In the genomic region with DNA sequence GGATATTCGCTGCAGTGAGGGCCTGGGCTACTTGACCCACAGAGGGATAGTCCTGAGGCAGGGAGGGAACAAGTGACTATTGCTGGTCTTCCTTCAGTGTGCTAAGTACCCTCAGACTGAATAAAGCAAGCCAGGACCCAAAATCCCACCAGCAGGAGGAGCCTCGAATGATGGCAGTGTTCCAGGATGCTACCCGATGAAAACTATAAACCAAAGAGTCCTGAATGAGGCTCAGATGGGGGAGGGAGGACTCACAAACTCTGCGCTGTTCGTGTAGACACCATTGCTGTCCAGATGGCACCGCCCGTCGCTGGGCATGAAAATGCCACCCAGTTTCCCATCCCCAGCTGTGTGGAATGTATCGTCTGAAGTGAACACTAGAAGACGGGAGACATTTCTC, we compare ENCODE assay signal across 20 mouse cellular contexts. TPM values are rescaled to one million over a fixed set of nuclear protein-coding genes. Genes with fewer than 3 reads are reported as not detected.
DNase-seq lines count a peak whose midpoint lies in the region; ATAC-seq and TF ChIP-seq lines count a peak whose summit lies in the region.
"Had no signal": no experiment of that assay in that cellular context is flagged by ENCODE, and none has a peak within 500 bp of the region (broad histone marks: within the 10 kb centered on the region; RNA-seq: fewer than 3 reads in every experiment).

No protein-coding gene starts in this region.

- no peak for TF ChIP-seq CTCF in ES-Bruce4 (IDR thresholded peaks at IDR 0.05; ENCODE audit: low read depth, low read length)

- H3K4me2 ChIP-seq in intestine, embryonic 14.5 days (ENCODE audit: low read length), result no peak overlapping the region
- no peak overlapping the region for H3K4me2 ChIP-seq in intestine, embryonic 16.5 days (ENCODE audit: low read depth, low read length)
- no peak overlapping the region for H3K4me2 ChIP-seq in liver, embryonic 12.5 days
- H3K4me2 ChIP-seq: hindbrain, embryonic 14.5 days had no signal

- no peak for TF ChIP-seq POLR2A in ES-Bruce4 (IDR thresholded peaks at IDR 0.05; ENCODE audit: insufficient read depth, low read length)

- H3K4me3 ChIP-seq in intestine, embryonic 14.5 days (ENCODE audit: low read depth, low read length), result no peak overlapping the region
- no peak overlapping the region for H3K4me3 ChIP-seq in intestine, embryonic 16.5 days (ENCODE audit: low read length)
- peak overlapping the region; percentile 34 for H3K4me3 ChIP-seq in ES-Bruce4 (ENCODE audit: low read depth, low read length)
- no peak overlapping the region for H3K4me3 ChIP-seq in liver, embryonic 12.5 days
- H3K4me3 ChIP-seq: erythroblast, embryonic 14.5 days; heart, embryonic 10.5 days had no signal

- no peaks in the 10 kb centered on the region for H3K9me3 ChIP-seq in intestine, embryonic 14.5 days (ENCODE audit: control insufficient read depth, low read length)
- H3K9me3 ChIP-seq in intestine, embryonic 16.5 days (ENCODE audit: control insufficient read depth, low read length), result no peaks in the 10 kb centered on the region
- no peaks in the 10 kb centered on the region for H3K9me3 ChIP-seq in ES-Bruce4 (replicated peaks; ENCODE audit: control insufficient read depth, insufficient read depth, low read length, poor library complexity, severe bottlenecking)
- H3K9me3 ChIP-seq in liver, embryonic 12.5 days (replicated peaks), result no peaks in the 10 kb centered on the region
- H3K9me3 ChIP-seq: heart, embryonic 10.5 days had no signal

- peak; percentile 54 for DNase-seq in intestine, embryonic 14.5 days (ENCODE audit: low spot score)
- peak; percentile 38 for DNase-seq in lung, postnatal 10 days
- no peak for DNase-seq in lung, postnatal 25 days (ENCODE audit: low spot score)
- peak; percentile 54 for DNase-seq in ZHBTc4 (ENCODE audit: low read depth, low spot score)
- DNase-seq: adrenal gland, postnatal 10 days; cerebellum, adult 11-12 months; gastrocnemius, postnatal 36 days; heart, postnatal 10 days; kidney, adult 2 months; kidney, postnatal 36 days; layer of hippocampus, postnatal 36 days; thymus, adult 2 months had no signal

- no peaks in the 10 kb centered on the region for H3K36me3 ChIP-seq in intestine, embryonic 14.5 days (ENCODE audit: control insufficient read depth, insufficient read depth, low read length)
- no peaks in the 10 kb centered on the region for H3K36me3 ChIP-seq in intestine, embryonic 16.5 days (ENCODE audit: control insufficient read depth, insufficient read depth, low read length)
- H3K36me3 ChIP-seq in ES-Bruce4 (ENCODE audit: control insufficient read depth, insufficient read depth, low read length, poor library complexity, severe bottlenecking), result no peaks in the 10 kb centered on the region
- H3K36me3 ChIP-seq in liver, embryonic 12.5 days, result no peaks in the 10 kb centered on the region; the same call in 1 of the 2 replicates

- no peaks in the 10 kb centered on the region for H3K4me1 ChIP-seq in intestine, embryonic 14.5 days (replicated peaks; ENCODE audit: control insufficient read depth, insufficient read depth, low read length)
- peaks cover 4% of the 10 kb centered on the region for H3K4me1 ChIP-seq in intestine, embryonic 16.5 days (ENCODE audit: control insufficient read depth, insufficient read depth, low read length)
- H3K4me1 ChIP-seq in ES-Bruce4 (ENCODE audit: control insufficient read depth, insufficient read depth, low read length), result peaks cover 3% of the 10 kb centered on the region
- H3K4me1 ChIP-seq in liver, embryonic 12.5 days, result peaks cover 28% of the 10 kb centered on the region

- no peak overlapping the region for H3K27ac ChIP-seq in intestine, embryonic 14.5 days (ENCODE audit: low read depth)
- H3K27ac ChIP-seq in intestine, embryonic 16.5 days (ENCODE audit: low read length), result no peak overlapping the region
- H3K27ac ChIP-seq in ES-Bruce4 (ENCODE audit: insufficient read depth, low read length), result no peak overlapping the region
- H3K27ac ChIP-seq in liver, embryonic 12.5 days, result no peak overlapping the region
- H3K27ac ChIP-seq: heart, embryonic 10.5 days; hindbrain, embryonic 14.5 days had no signal

- H3K9ac ChIP-seq in intestine, embryonic 14.5 days (ENCODE audit: low read length), result no peak overlapping the region
- H3K9ac ChIP-seq in intestine, embryonic 16.5 days (ENCODE audit: low read depth, low read length), result no peak overlapping the region
- no peak overlapping the region; the same call in 1 of the 2 replicates for H3K9ac ChIP-seq in ES-Bruce4 (ENCODE audit: low read depth, poor library complexity, severe bottlenecking)
- H3K9ac ChIP-seq in liver, embryonic 12.5 days, result no peak overlapping the region
- H3K9ac ChIP-seq: hindbrain, embryonic 14.5 days had no signal

- ATAC-seq in intestine, embryonic 14.5 days (replicated peaks; ENCODE audit: low FRiP score, low TSS enrichment, low read depth), result no peak
- no peak for ATAC-seq in intestine, embryonic 16.5 days
- ATAC-seq in liver, embryonic 12.5 days, result no peak

- TF ChIP-seq EP300 in ES-Bruce4 (IDR thresholded peaks at IDR 0.05; ENCODE audit: insufficient read depth, low read depth, low read length), result no peak

- WGBS in intestine, embryonic 14.5 days, result 59% methylated on average over 10 of the region's 10 CpGs
- 58% methylated on average over 10 of the region's 10 CpGs for WGBS in intestine, embryonic 16.5 days
- 54% methylated on average over 10 of the region's 10 CpGs for WGBS in liver, embryonic 12.5 days (ENCODE audit: insufficient replicate concordance)

- peaks cover 11% of the 10 kb centered on the region for H3K27me3 ChIP-seq in intestine, embryonic 14.5 days (replicated peaks; ENCODE audit: control insufficient read depth, insufficient read depth, low read length)
- peaks cover 4% of the 10 kb centered on the region; the same call in 1 of the 2 replicates for H3K27me3 ChIP-seq in intestine, embryonic 16.5 days (replicated peaks; ENCODE audit: control insufficient read depth, insufficient read depth, low read length)
- no peaks in the 10 kb centered on the region for H3K27me3 ChIP-seq in ES-Bruce4 (ENCODE audit: control insufficient read depth, insufficient read depth, low read length, poor library complexity, severe bottlenecking)
- H3K27me3 ChIP-seq in liver, embryonic 12.5 days (replicated peaks), result peaks cover 32% of the 10 kb centered on the region

RNA-seq across cellular contexts. Expression of gene Itgb7, which starts 9.4 kb away (rescaled TPM):
- 13.3 and 13.5 TPM in 2 replicates for polyA plus RNA-seq in intestine, embryonic 14.5 days (2014; fragmentation: Nextera tagmentation; extraction: Ambion mirVana)
- polyA plus RNA-seq in intestine, embryonic 16.5 days (2015; fragmentation: Nextera tagmentation; extraction: Ambion mirVana), result 9.5 and 10.3 TPM in 2 replicates
- polyA plus RNA-seq in ES-Bruce4 (2011; ENCODE audit: insufficient read depth, insufficient read length, low read depth, missing spikeins), result 3.1 and 9.7 TPM in 2 replicates
- polyA plus RNA-seq in liver, embryonic 12.5 days (2016; fragmentation: Nextera tagmentation; extraction: Ambion mirVana), result 6.4 and 8.9 TPM in 2 replicates

RNA-seq across cellular contexts. Expression of gene Csad, which starts 17.9 kb away (rescaled TPM):
- polyA plus RNA-seq in intestine, embryonic 14.5 days (2014; fragmentation: Nextera tagmentation; extraction: Ambion mirVana), result 52.3 and 53.6 TPM in 2 replicates
- polyA plus RNA-seq in intestine, embryonic 16.5 days (2015; fragmentation: Nextera tagmentation; extraction: Ambion mirVana), result 33.2 and 38.4 TPM in 2 replicates
- polyA plus RNA-seq in ES-Bruce4 (2011; ENCODE audit: insufficient read depth, insufficient read length, low read depth, missing spikeins), result 17.8 and 19.3 TPM in 2 replicates
- 21.9 and 26.6 TPM in 2 replicates for polyA plus RNA-seq in liver, embryonic 12.5 days (2016; fragmentation: Nextera tagmentation; extraction: Ambion mirVana)

RNA-seq across cellular contexts. Expression of gene Zfp740, which starts 19.3 kb away (rescaled TPM):
- 47.0 and 55.3 TPM in 2 replicates for polyA plus RNA-seq in intestine, embryonic 14.5 days (2014; fragmentation: Nextera tagmentation; extraction: Ambion mirVana)
- polyA plus RNA-seq in intestine, embryonic 16.5 days (2015; fragmentation: Nextera tagmentation; extraction: Ambion mirVana), result 33.6 and 35.3 TPM in 2 replicates
- 53.7 and 54.3 TPM in 2 replicates for polyA plus RNA-seq in ES-Bruce4 (2011; ENCODE audit: insufficient read depth, insufficient read length, low read depth, missing spikeins)
- 31.2 and 32.0 TPM in 2 replicates for polyA plus RNA-seq in liver, embryonic 12.5 days (2016; fragmentation: Nextera tagmentation; extraction: Ambion mirVana)

RNA-seq across cellular contexts. Expression of gene Rarg, which starts 34.9 kb away (rescaled TPM):
- polyA plus RNA-seq in intestine, embryonic 14.5 days (2014; fragmentation: Nextera tagmentation; extraction: Ambion mirVana), result 16.4 and 17.1 TPM in 2 replicates
- 13.6 and 14.7 TPM in 2 replicates for polyA plus RNA-seq in intestine, embryonic 16.5 days (2015; fragmentation: Nextera tagmentation; extraction: Ambion mirVana)
- 38.6 and 42.7 TPM in 2 replicates for polyA plus RNA-seq in ES-Bruce4 (2011; ENCODE audit: insufficient read depth, insufficient read length, low read depth, missing spikeins)
- 4.4 and 4.9 TPM in 2 replicates for polyA plus RNA-seq in liver, embryonic 12.5 days (2016; fragmentation: Nextera tagmentation; extraction: Ambion mirVana)

RNA-seq across cellular contexts. Expression of gene Gm9918, which starts 48.0 kb away (rescaled TPM):
- 0.11 and 0.19 TPM in 2 replicates for polyA plus RNA-seq in intestine, embryonic 14.5 days (2014; fragmentation: Nextera tagmentation; extraction: Ambion mirVana)
- 0.13 TPM in 1 of 2 replicates, not detected in the other for polyA plus RNA-seq in intestine, embryonic 16.5 days (2015; fragmentation: Nextera tagmentation; extraction: Ambion mirVana)
- polyA plus RNA-seq in ES-Bruce4 (2011; ENCODE audit: insufficient read depth, insufficient read length, low read depth, missing spikeins), result 0.81 and 1.1 TPM in 2 replicates
- not detected in 2 replicates for polyA plus RNA-seq in liver, embryonic 12.5 days (2016; fragmentation: Nextera tagmentation; extraction: Ambion mirVana)
- polyA plus RNA-seq: erythroblast, embryonic 14.5 days; hindbrain, embryonic 14.5 days; neural tube, embryonic 14.5 days; small intestine, adult 2 months had no signal
